Mouse (Mus musculus): ENCODE results near the gene Olfr643.

Gene Olfr643

GRCm38 (mm10) chr7:104137305-104137704 lies at the start of gene Olfr643:
TSS of gene Olfr643 (minus strand) at chr7:104137405.
- DNase-seq: no peak

- no peak for DNase-seq
These were observed 46.1 kb upstream of the Olfr643 start, which contains the start of gene Olfr648 for GRCm38 (mm10) chr7:104183292-104183691. TSS of gene Olfr648 (minus strand) at chr7:104183392.

- DNase-seq: no peak
These were observed 41.9 kb upstream of the Olfr643 start for GRCm38 (mm10) chr7:104179074-104179473.

- no peak for DNase-seq
These were observed 41.3 kb upstream of the Olfr643 start for GRCm38 (mm10) chr7:104178422-104179054.

- DNase-seq: no peak
These were observed 37.9 kb upstream of the Olfr643 start for GRCm38 (mm10) chr7:104175085-104175484.

GRCm38 (mm10) chr7:104169634-104170204 lies 32.5 kb upstream of the Olfr643 start:
- no peak for DNase-seq

- DNase-seq: no peak
These were observed 29.9 kb upstream of the Olfr643 start for GRCm38 (mm10) chr7:104167105-104167504.

- DNase-seq: no peak
These were observed 13.3 kb upstream of the Olfr643 start, which contains the start of gene Ubqlnl for GRCm38 (mm10) chr7:104150456-104150855. TSS of gene Ubqlnl (minus strand) at chr7:104150556.

GRCm38 (mm10) chr7:104143179-104143578 lies 6.0 kb upstream of the Olfr643 start, which contains the start of gene Ubqln3:
TSS of gene Ubqln3 (minus strand) at chr7:104143279.
- DNase-seq: no peak

GRCm38 (mm10) chr7:104129726-104130125 lies 7.5 kb downstream of the Olfr643 start, which contains the start of gene Ubqln5:
TSS of gene Ubqln5 (minus strand) at chr7:104129826.
- DNase-seq: no peak

GRCm38 (mm10) chr7:104104757-104104972 lies 32.5 kb downstream of the Olfr643 start, which contains the start of gene Olfr646:
TSS of gene Olfr646 (plus strand) at chr7:104104873.
- DNase-seq: no peak

- DNase-seq: no peak
These were observed 33.1 kb downstream of the Olfr643 start for GRCm38 (mm10) chr7:104103913-104104756.

GRCm38 (mm10) chr7:104085365-104085764 lies 51.8 kb downstream of the Olfr643 start, which contains the start of gene Olfr645:
TSS of gene Olfr645 (minus strand) at chr7:104085465.
- DNase-seq: no peak

GRCm38 (mm10) chr7:104071769-104072168 lies 65.4 kb downstream of the Olfr643 start, which contains the start of gene Olfr644:
TSS of gene Olfr644 (minus strand) at chr7:104071869.
- DNase-seq: no peak

- no peak for DNase-seq
These were observed 75.9 kb downstream of the Olfr643 start, which contains the start of gene 4930516K23Rik for GRCm38 (mm10) chr7:104061345-104061744. TSS of gene 4930516K23Rik (minus strand) at chr7:104061445.

- no peak for DNase-seq
These were observed 78.0 kb downstream of the Olfr643 start for GRCm38 (mm10) chr7:104059215-104059614.

GRCm38 (mm10) chr7:104052566-104052965 lies 84.6 kb downstream of the Olfr643 start, which contains the start of gene Olfr642:
TSS of gene Olfr642 (minus strand) at chr7:104052666.
- DNase-seq: no peak

- DNase-seq: no peak
These were observed 86.5 kb downstream of the Olfr643 start for GRCm38 (mm10) chr7:104050745-104051144.

- no peak for DNase-seq
These were observed 102.1 kb downstream of the Olfr643 start, which contains the start of gene Olfr641 for GRCm38 (mm10) chr7:104035145-104035544. TSS of gene Olfr641 (plus strand) at chr7:104035445.

GRCm38 (mm10) chr7:104026978-104027377 lies 110.2 kb downstream of the Olfr643 start:
- no peak for DNase-seq

- no peak for DNase-seq
These were observed 111.7 kb downstream of the Olfr643 start, which contains the start of gene Olfr640 for GRCm38 (mm10) chr7:104025473-104025872. TSS of gene Olfr640 (minus strand) at chr7:104025573.

- DNase-seq: no peak
These were observed 115.6 kb downstream of the Olfr643 start for GRCm38 (mm10) chr7:104021651-104022050.

- DNase-seq: no peak
These were observed 118.3 kb downstream of the Olfr643 start for GRCm38 (mm10) chr7:104018953-104019352.
